Mouse (Mus musculus) stomach, postnatal 0 days (tissue): ENCODE data around the gene 0610009B22Rik. TPM values are rescaled to one million over a fixed set of nuclear protein-coding genes. Genes with fewer than 3 reads are reported as not detected.

ENCODE experiments used
- ATAC-seq: fragments of 200-750 bp; cut with Nextera tagmentation; 2 replicates; pipeline ENCODE4 v1.8.0; 2017; ENCODE audit not compliant: low FRiP score, low TSS enrichment
- DNase-seq: peaks from one replicate; pipeline ENCODE4 v3.0.0-alpha.2; 2016; ENCODE audit warnings: low spot score
- H3K27ac ChIP-seq: fragments of 300-500 bp; sonication (generic); replicated peaks from 2 replicates; pipeline ENCODE4 v1.5.1; 2014; ENCODE audit warnings: mild to moderate bottlenecking, control low read depth
- H3K27me3 ChIP-seq: fragments of 300-500 bp; sonication (generic); 2 replicates; pipeline ENCODE4 v1.6.1; 2014; ENCODE audit warnings: low read length; ENCODE audit not compliant: control insufficient read depth, insufficient read depth
- H3K36me3 ChIP-seq: fragments of 300-500 bp; sonication (generic); 2 replicates; pipeline ENCODE4 v1.6.1; 2014; ENCODE audit warnings: low read length, mixed read lengths; ENCODE audit not compliant: control insufficient read depth, insufficient read depth
- H3K4me1 ChIP-seq: fragments of 300-500 bp; sonication (generic); replicated peaks from 2 replicates; pipeline ENCODE4 v1.6.1; 2014; ENCODE audit warnings: antibody characterized with exemption; ENCODE audit not compliant: control insufficient read depth, insufficient read depth
- H3K4me2 ChIP-seq: fragments of 300-500 bp; sonication (generic); replicated peaks from 2 replicates; pipeline ENCODE4 v1.6.1; 2014; ENCODE audit warnings: low read depth, mild to moderate bottlenecking, control low read depth, moderate library complexity
- H3K4me3 ChIP-seq: fragments of 300-500 bp; sonication (generic); 2 replicates; pipeline ENCODE4 v1.5.1; 2014; ENCODE audit warnings: low read depth, low read length, control low read depth
- H3K9ac ChIP-seq: fragments of 300-500 bp; sonication (generic); 2 replicates; pipeline ENCODE4 v1.6.1; 2014; ENCODE audit warnings: mild to moderate bottlenecking, low read length, control low read depth, mixed read lengths
- H3K9me3 ChIP-seq: fragments of 300-500 bp; sonication (generic); 2 replicates; pipeline ENCODE4 v1.6.1; 2016; ENCODE audit warnings: low read length; ENCODE audit not compliant: control insufficient read depth
- CTCF ChIP-seq: IDR thresholded peaks from 2 replicates; pipeline ENCODE4 v1.5.1; 2016; ENCODE audit warnings: antibody characterized with exemption, low read depth, mild to moderate bottlenecking, moderate library complexity
- EP300 ChIP-seq: optimal IDR thresholded peaks from 2 replicates; pipeline ENCODE3; 2016; ENCODE audit warnings: antibody characterized with exemption
- WGBS: fragments of 180-500 bp; shearing (Covaris S2); extraction: QIAGEN DNeasy Blood & Tissue Kit; methylation state at CpG from one replicate; pipeline ENCODE4 v1.1.7; 2014; 5-methylcytosine and 5-hydroxymethylcytosine counted together
- polyA plus RNA-seq: library from polyadenylated mRNA; unstranded; fragments of >200 nt; fragmentation: Nextera tagmentation; extraction: Ambion mirVana; gene quantifications from 2 replicates; pipeline ENCODE4 v1.2.1, GENCODE M21; 2015

The 0610009B22Rik gene
- polyA plus RNA-seq, 1 experiment from 2014 or later, result 103 TPM

- 76% methylated on average over 7 of the region's 7 CpGs for WGBS
- H3K9me3 ChIP-seq, result no peaks in the 10 kb centered on the region
- TF ChIP-seq CTCF (no peak), EP300 (no peak)
- peaks cover 3% of the 10 kb centered on the region; the same call in 1 of the 2 replicates for H3K4me1 ChIP-seq
- DNase-seq (no peak), ATAC-seq (no peak)
- no peak overlapping the region for H3K9ac ChIP-seq
- no peaks in the 10 kb centered on the region for H3K27me3 ChIP-seq
- H3K36me3 ChIP-seq, result no peaks in the 10 kb centered on the region; the same call in 1 of the 2 replicates
- H3K27ac ChIP-seq, result no peak overlapping the region
- H3K4me2 ChIP-seq, result no peak overlapping the region
- no peak overlapping the region for H3K4me3 ChIP-seq
These were observed 42.4 kb downstream of the 0610009B22Rik start for GRCm38 (mm10) chr11:51646245-51646644.

- DNase-seq, result no peak
- H3K27ac ChIP-seq, result no peak overlapping the region
- no peaks in the 10 kb centered on the region for H3K27me3 ChIP-seq
These were observed 43.4 kb downstream of the 0610009B22Rik start for GRCm38 (mm10) chr11:51645293-51645692.

DNA sequence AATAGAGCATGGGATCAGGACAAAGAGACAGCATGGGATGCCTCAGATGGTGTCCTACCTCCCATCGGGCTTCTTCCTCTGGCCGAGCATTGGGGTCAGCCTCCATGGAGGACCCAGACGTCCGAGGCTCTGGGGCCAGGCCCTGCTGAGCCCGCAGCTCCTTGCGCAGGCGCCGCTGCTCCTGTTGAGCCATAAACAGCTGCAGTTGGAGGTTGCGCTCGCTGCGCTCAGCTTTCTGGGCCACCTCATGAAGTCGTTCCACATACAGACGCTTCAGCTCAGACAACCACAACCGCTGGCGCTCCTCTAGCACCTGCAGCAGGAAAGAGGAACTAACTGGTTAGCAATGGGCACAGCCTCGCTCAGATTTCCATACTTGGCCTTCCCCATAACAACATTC is 44.5 kb downstream of the 0610009B22Rik start:
- Histone ChIP-seq H3K4me1 (no peaks in the 10 kb centered on the region), H3K4me2 (no peak overlapping the region), H3K27ac (no peak overlapping the region), H3K4me3 (no peak overlapping the region), H3K9ac (no peak overlapping the region), H3K9me3 (no peaks in the 10 kb centered on the region), H3K36me3 (no peaks in the 10 kb centered on the region; the same call in 1 of the 2 replicates), H3K27me3 (no peaks in the 10 kb centered on the region)
- no peak for TF ChIP-seq EP300
- no peak for TF ChIP-seq CTCF
- WGBS, result 88% methylated on average over 16 of the region's 16 CpGs
- ATAC-seq (no peak), DNase-seq (no peak)

More at GRCm38 (mm10) chr11:51645293-51645692, 43.4 kb downstream of the 0610009B22Rik start:
- H3K36me3 ChIP-seq, result no peaks in the 10 kb centered on the region; the same call in 1 of the 2 replicates
- no peak overlapping the region for H3K4me2 ChIP-seq
- no peak for ATAC-seq
- H3K4me1 ChIP-seq, result peaks cover 3% of the 10 kb centered on the region; the same call in 1 of the 2 replicates
- no peak overlapping the region for H3K9ac ChIP-seq
- no peak for TF ChIP-seq EP300
- TF ChIP-seq CTCF, result no peak
- H3K4me3 ChIP-seq, result no peak overlapping the region
- no peaks in the 10 kb centered on the region for H3K9me3 ChIP-seq
- 68% methylated on average over 13 of the region's 13 CpGs for WGBS

- no peak overlapping the region for H3K4me2 ChIP-seq
- DNase-seq (no peak), ATAC-seq (no peak)
- H3K4me3 ChIP-seq, result no peak overlapping the region
- H3K27ac ChIP-seq, result no peak overlapping the region
- no peaks in the 10 kb centered on the region; the same call in 1 of the 2 replicates for H3K36me3 ChIP-seq
- H3K27me3 ChIP-seq, result no peaks in the 10 kb centered on the region
- H3K9me3 ChIP-seq, result no peaks in the 10 kb centered on the region
- no peak overlapping the region for H3K9ac ChIP-seq
- 63% methylated on average over 15 of the region's 15 CpGs for WGBS
- no peaks in the 10 kb centered on the region for H3K4me1 ChIP-seq
- TF ChIP-seq CTCF, result no peak
- no peak for TF ChIP-seq EP300
These were observed 44.9 kb downstream of the 0610009B22Rik start for GRCm38 (mm10) chr11:51643761-51644160.

- TF ChIP-seq CTCF (no peak), EP300 (no peak)
- no peak overlapping the region for H3K9ac ChIP-seq
- WGBS, result 54% methylated on average over 9 of the region's 9 CpGs
These were observed 45.5 kb downstream of the 0610009B22Rik start for GRCm38 (mm10) chr11:51643202-51643601.

GRCm38 (mm10) chr11:51640748-51641147 is 47.9 kb downstream of the 0610009B22Rik start:
- Histone ChIP-seq H3K9ac (no peak overlapping the region), H3K9me3 (no peaks in the 10 kb centered on the region), H3K4me3 (no peak overlapping the region), H3K4me2 (no peak overlapping the region), H3K4me1 (no peaks in the 10 kb centered on the region), H3K27ac (peak overlapping the region; percentile 24; the same call in 1 of the 2 replicates), H3K36me3 (no peaks in the 10 kb centered on the region; the same call in 1 of the 2 replicates), H3K27me3 (no peaks in the 10 kb centered on the region)
- ATAC-seq, result 0 out of 2 replicates have a peak, but pooled peaks have one; percentile 16
- 66% methylated on average over 7 of the region's 7 CpGs for WGBS
- no peak for TF ChIP-seq CTCF
- no peak for TF ChIP-seq EP300
- DNase-seq, result no peak

More at GRCm38 (mm10) chr11:51643202-51643601, 45.5 kb downstream of the 0610009B22Rik start:
- no peak overlapping the region for H3K4me2 ChIP-seq
- no peaks in the 10 kb centered on the region for H3K9me3 ChIP-seq
- DNase-seq (no peak), ATAC-seq (no peak)
- no peaks in the 10 kb centered on the region for H3K27me3 ChIP-seq
- H3K4me1 ChIP-seq, result no peaks in the 10 kb centered on the region
- no peak overlapping the region for H3K27ac ChIP-seq
- H3K36me3 ChIP-seq, result no peaks in the 10 kb centered on the region; the same call in 1 of the 2 replicates
- H3K4me3 ChIP-seq, result no peak overlapping the region
